Mouse (Mus musculus) forebrain, embryonic 14.5 days (tissue): Measurements from ENCODE around the gene Fam163a. TPM values are rescaled to one million over a fixed set of nuclear protein-coding genes. Genes with fewer than 3 reads are reported as not detected.

Source experiments
- ATAC-seq: fragments of 200-750 bp; cut with Nextera tagmentation; 2 replicates; pipeline ENCODE4 v1.8.0; 2017; ENCODE audit warnings: mild to moderate bottlenecking, moderate library complexity
- DNase-seq: peaks from one replicate; pipeline ENCODE4 v3.0.0-alpha.2; 2015; ENCODE audit warnings: low spot score
- H3K27ac ChIP-seq: fragments of 300-500 bp; sonication (generic); 2 replicates; pipeline ENCODE4 v1.5.1; 2014; ENCODE audit warnings: low read depth, mild to moderate bottlenecking, control low read depth, low read length, moderate library complexity
- H3K27me3 ChIP-seq: fragments of 300-500 bp; sonication (generic); replicated peaks from 2 replicates; pipeline ENCODE4 v1.6.1; 2014; ENCODE audit warnings: low read length, control low read depth, mixed read lengths; ENCODE audit not compliant: control insufficient read depth, insufficient read depth
- H3K36me3 ChIP-seq: fragments of 300-500 bp; sonication (generic); 2 replicates; pipeline ENCODE4 v1.6.1; 2014; ENCODE audit warnings: low read length, control low read depth; ENCODE audit not compliant: control insufficient read depth, insufficient read depth
- H3K4me1 ChIP-seq: fragments of 300-500 bp; sonication (generic); 2 replicates; pipeline ENCODE4 v1.6.1; 2014; ENCODE audit warnings: antibody characterized with exemption, low read length, control low read depth; ENCODE audit not compliant: control insufficient read depth, insufficient read depth
- H3K4me2 ChIP-seq: fragments of 300-500 bp; sonication (generic); 2 replicates; pipeline ENCODE4 v1.6.1; 2014; ENCODE audit warnings: mild to moderate bottlenecking, control low read depth, low read length
- H3K4me3 ChIP-seq: fragments of 300-500 bp; sonication (generic); 2 replicates; pipeline ENCODE4 v1.5.1; 2014; ENCODE audit warnings: low read depth, low read length, control low read depth
- H3K9ac ChIP-seq: fragments of 300-500 bp; sonication (generic); 2 replicates; pipeline ENCODE4 v1.6.1; 2014; ENCODE audit warnings: mild to moderate bottlenecking, low read length, control low read depth, moderate library complexity
- H3K9me3 ChIP-seq: fragments of 300-500 bp; sonication (generic); replicated peaks from 2 replicates; pipeline ENCODE4 v1.6.1; 2016; ENCODE audit warnings: low read length, control low read depth, mixed read lengths; ENCODE audit not compliant: control insufficient read depth
- WGBS: fragments of 180-500 bp; shearing (Covaris S2); extraction: QIAGEN DNeasy Blood & Tissue Kit; methylation state at CpG from one replicate; pipeline ENCODE4 v1.1.7; 2014; 5-methylcytosine and 5-hydroxymethylcytosine counted together
- polyA plus RNA-seq: library from polyadenylated mRNA; unstranded; fragments of >200 nt; fragmentation: Nextera tagmentation; extraction: Ambion mirVana; gene quantifications from 2 replicates; pipeline ENCODE4 v1.2.1, GENCODE M21; 2014

Fam163a gene
- polyA plus RNA-seq, 1 experiment from 2014 or later, result 1.8 TPM

DNA sequence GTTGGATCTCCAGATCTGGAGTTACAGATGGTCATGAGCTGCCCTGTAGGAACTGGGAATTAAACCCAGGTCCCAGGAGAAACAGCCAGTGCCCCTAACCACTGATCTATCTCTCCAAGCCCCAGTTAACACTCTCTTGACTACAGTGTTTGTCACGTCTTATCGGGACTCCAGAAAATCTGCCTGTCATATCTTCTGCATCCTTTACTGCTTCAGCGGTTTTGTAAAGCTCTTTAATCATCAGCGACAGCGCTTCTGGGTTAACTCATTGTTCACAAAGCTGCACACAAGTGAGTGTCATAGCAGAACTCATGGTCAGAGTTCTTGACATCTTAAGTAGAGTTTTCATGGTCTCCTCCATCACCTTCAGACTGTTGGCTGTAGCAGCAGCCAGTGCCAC is 22.1 kb upstream of the Fam163a start:
- no peak overlapping the region for H3K9ac ChIP-seq
- H3K27ac ChIP-seq, result no peak overlapping the region
- no peak for DNase-seq
- no peaks in the 10 kb centered on the region for H3K9me3 ChIP-seq
- no peak overlapping the region for H3K4me2 ChIP-seq
- 77% methylated on average over 5 of the region's 5 CpGs for WGBS
- ATAC-seq, result no peak
- no peaks in the 10 kb centered on the region for H3K27me3 ChIP-seq
- no peaks in the 10 kb centered on the region for H3K4me1 ChIP-seq
- no peak overlapping the region for H3K4me3 ChIP-seq
- no peaks in the 10 kb centered on the region for H3K36me3 ChIP-seq

DNA sequence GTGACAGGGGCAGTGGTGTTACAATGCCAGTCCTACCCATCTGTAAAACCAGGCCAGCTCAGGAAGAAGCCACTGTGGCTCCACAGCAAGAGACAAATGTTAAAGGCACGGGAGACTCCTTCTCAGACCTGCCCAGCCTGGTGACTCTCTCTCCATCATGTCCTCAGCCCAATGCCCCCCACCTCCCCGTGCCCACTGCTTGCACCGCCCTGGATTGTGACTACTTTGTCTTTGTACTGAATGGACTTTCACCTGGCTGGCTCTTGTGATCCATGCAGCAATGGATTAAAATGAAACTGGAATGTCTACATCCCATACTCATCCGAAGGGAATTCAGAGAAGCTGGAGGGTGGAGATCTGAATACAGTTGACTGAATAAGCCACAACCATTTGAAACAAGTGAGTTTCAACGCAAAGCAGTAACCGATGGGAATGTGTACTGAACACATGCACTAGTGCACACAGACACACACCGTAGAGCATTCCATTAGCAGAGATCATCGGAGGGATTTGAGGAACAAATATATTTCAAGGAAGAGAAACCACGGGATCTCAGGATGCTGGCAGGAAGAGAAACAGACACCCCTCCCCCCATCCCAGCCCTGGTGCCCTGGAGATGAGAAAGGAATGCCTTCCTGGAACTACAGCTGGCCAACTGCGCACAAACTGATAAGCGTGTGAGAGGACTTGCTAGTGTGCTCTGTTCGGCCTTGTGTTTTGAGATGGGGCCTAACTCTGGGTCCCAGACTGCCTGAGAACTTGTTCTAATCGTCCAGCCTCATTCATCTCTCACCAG is 17.6 kb upstream of the Fam163a start:
- no peak for DNase-seq
- WGBS, result 57% methylated on average over 13 of the region's 13 CpGs

DNA sequence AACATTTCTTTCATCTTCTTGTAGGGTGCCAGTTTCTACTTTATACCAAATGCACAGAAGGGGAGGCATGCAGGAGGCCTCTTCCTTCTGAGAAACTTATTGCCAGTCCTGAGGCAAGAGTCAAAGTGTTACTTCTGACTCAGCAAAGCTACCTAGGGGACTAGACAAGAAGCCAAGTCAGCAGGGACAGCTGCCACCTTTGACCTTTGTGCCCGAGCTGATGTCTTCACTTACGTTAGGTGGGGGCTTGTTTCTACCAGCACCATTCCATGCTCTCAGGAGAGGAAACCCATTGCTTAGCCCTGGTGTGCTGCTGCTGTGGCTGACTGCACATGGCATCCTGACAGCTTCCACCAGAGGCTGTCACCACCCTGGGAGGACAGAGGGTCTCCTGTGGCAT is 16.5 kb upstream of the Fam163a start:
- H3K4me2 ChIP-seq, result no peak overlapping the region
- no peak overlapping the region for H3K9ac ChIP-seq
- no peaks in the 10 kb centered on the region for H3K27me3 ChIP-seq
- no peak overlapping the region for H3K4me3 ChIP-seq
- no peak overlapping the region for H3K27ac ChIP-seq
- no peaks in the 10 kb centered on the region for H3K9me3 ChIP-seq
- 74% methylated on average over 2 of the region's 2 CpGs for WGBS
- ATAC-seq (no peak), DNase-seq (no peak)
- no peaks in the 10 kb centered on the region for H3K36me3 ChIP-seq
- H3K4me1 ChIP-seq, result no peaks in the 10 kb centered on the region

More for the DNA sequence above, 17.6 kb upstream of the Fam163a start:
- Histone ChIP-seq H3K9ac (no peak overlapping the region), H3K36me3 (no peaks in the 10 kb centered on the region), H3K27ac (no peak overlapping the region), H3K4me2 (no peak overlapping the region), H3K4me3 (no peak overlapping the region), H3K9me3 (no peaks in the 10 kb centered on the region), H3K27me3 (no peaks in the 10 kb centered on the region), H3K4me1 (no peaks in the 10 kb centered on the region)
- ATAC-seq, result no peak

DNA sequence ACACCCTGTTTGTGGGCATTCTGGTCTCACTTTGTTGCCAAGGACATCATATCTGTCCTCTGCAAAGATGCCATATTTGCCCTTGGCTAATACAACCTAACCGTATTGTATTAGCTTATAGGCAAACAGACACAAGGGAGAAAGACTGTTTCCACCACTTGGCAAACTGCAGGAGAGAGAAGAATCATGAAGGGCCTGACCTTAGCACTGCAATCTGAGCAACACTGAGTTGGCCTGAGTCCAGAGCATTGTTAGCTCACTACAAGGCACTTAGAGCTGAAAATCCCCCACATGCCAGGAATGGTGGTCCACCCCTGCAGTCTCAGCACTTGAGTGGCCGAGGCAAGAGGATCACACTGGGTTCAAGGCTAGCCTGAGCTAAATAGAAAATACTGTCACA is 13.7 kb upstream of the Fam163a start:
- no peak for ATAC-seq
- H3K27me3 ChIP-seq, result no peaks in the 10 kb centered on the region
- no peaks in the 10 kb centered on the region for H3K9me3 ChIP-seq
- DNase-seq, result no peak
- H3K9ac ChIP-seq, result no peak overlapping the region
- H3K27ac ChIP-seq, result no peak overlapping the region
- H3K36me3 ChIP-seq, result no peaks in the 10 kb centered on the region
- H3K4me1 ChIP-seq, result no peaks in the 10 kb centered on the region
- no peak overlapping the region for H3K4me3 ChIP-seq
- WGBS, result 87% methylated on average over 2 of the region's 2 CpGs
- no peak overlapping the region for H3K4me2 ChIP-seq

DNA sequence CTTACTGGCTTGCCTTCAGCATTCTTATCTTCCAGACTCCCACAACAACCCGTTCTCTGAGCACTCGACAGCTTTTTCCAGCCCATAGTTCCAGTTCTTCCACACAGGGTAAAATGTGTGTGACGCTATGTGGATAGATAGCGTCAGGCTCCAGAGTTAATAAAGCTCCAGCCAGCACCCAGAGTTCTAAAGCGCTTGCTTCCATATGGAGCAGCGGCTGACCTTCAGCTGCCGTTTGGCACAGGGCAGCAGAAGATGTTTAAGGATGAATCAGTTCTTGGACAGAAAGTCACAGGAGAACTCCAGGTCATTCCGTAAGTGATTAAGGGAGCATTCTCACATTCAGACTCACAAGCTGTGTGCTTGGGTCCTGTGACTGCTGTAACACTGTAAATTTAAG is 13.1 kb upstream of the Fam163a start:
- H3K4me1 ChIP-seq, result no peaks in the 10 kb centered on the region
- H3K27me3 ChIP-seq, result no peaks in the 10 kb centered on the region
- 88% methylated on average over 8 of the region's 8 CpGs for WGBS
- H3K36me3 ChIP-seq, result no peaks in the 10 kb centered on the region
- no peak overlapping the region for H3K4me3 ChIP-seq
- no peak overlapping the region for H3K9ac ChIP-seq
- H3K9me3 ChIP-seq, result no peaks in the 10 kb centered on the region
- no peak overlapping the region for H3K27ac ChIP-seq
- ATAC-seq, result no peak
- no peak overlapping the region for H3K4me2 ChIP-seq
- DNase-seq, result no peak

DNA sequence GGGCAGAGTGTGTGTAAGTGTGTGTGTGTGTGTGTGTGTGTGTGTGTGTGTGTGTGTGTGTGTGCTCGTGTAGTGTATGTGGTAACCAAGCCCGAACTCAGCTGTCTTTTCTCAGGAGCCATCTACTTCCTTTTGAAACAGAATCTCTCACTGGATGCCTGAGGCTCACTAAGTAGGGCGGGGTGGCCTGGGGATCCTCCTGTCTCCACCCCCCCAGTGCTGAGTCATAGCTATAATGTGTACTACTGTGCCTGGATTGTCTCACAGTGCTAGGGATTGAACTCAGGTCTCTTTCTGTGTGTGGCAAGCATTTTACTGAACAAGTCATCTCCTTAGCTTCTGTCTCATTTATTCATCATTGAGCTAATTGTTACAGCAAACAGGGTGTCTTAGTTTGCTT is 12.6 kb upstream of the Fam163a start:
- ATAC-seq, result no peak
- H3K9me3 ChIP-seq, result no peaks in the 10 kb centered on the region
- no peaks in the 10 kb centered on the region for H3K4me1 ChIP-seq
- no peak overlapping the region for H3K9ac ChIP-seq
- DNase-seq, result no peak
- H3K27me3 ChIP-seq, result no peaks in the 10 kb centered on the region
- H3K4me3 ChIP-seq, result no peak overlapping the region
- H3K27ac ChIP-seq, result no peak overlapping the region
- H3K4me2 ChIP-seq, result no peak overlapping the region
- no peaks in the 10 kb centered on the region for H3K36me3 ChIP-seq
- 80% methylated on average over 3 of the region's 3 CpGs for WGBS

DNA sequence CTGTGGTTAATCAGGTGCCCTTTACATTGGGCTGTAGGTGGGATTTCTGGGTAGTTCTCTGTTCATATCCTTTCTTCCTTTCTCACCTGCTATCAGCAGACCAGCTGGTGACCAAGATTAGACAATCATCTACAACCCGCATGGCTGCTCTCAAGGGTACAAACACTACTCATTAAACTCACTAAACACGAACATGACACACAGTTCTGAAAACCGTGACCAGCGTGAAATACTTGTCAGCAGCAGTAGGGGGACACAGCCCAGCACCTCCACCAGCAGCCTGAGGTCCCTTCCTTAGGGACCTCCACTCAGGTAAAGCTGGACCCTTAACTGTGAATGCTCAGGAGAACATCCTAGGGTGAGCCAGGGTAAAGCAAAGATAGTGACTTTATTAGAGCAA is 11.4 kb upstream of the Fam163a start:
- ATAC-seq (no peak), DNase-seq (no peak)
- Histone ChIP-seq H3K36me3 (no peaks in the 10 kb centered on the region), H3K4me1 (no peaks in the 10 kb centered on the region), H3K9me3 (no peaks in the 10 kb centered on the region), H3K4me2 (no peak overlapping the region), H3K9ac (no peak overlapping the region), H3K4me3 (no peak overlapping the region), H3K27ac (no peak overlapping the region), H3K27me3 (no peaks in the 10 kb centered on the region)
- 72% methylated on average over 4 of the region's 4 CpGs for WGBS

DNA sequence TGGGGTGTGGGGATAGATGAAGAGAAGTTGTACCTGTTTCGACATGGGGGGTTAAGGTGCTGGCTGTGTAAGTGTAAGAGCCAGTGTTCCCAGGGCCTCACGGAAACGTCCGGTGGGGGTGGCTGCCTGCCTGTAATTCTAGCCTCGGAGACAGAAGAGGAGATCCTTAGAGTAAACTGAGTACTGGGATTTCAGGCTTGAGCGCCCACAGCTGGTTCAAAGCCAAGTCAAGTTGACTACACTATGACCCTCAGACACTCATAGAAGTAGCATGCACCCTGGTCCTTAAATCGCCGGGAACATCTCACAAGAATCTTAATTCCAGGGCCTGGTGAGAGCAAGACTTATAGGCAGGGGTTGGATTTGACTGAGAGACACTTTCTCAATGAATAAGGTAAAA is 9.8 kb upstream of the Fam163a start:
- H3K4me3 ChIP-seq, result no peak overlapping the region
- H3K9ac ChIP-seq, result no peak overlapping the region
- H3K36me3 ChIP-seq, result no peaks in the 10 kb centered on the region
- DNase-seq (no peak), ATAC-seq (no peak)
- H3K9me3 ChIP-seq, result no peaks in the 10 kb centered on the region
- H3K4me1 ChIP-seq, result no peaks in the 10 kb centered on the region
- H3K4me2 ChIP-seq, result no peak overlapping the region
- no peaks in the 10 kb centered on the region for H3K27me3 ChIP-seq
- whole genome bisulfite sequencing, result 91% methylated on average over 8 of the region's 8 CpGs
- no peak overlapping the region for H3K27ac ChIP-seq

DNA sequence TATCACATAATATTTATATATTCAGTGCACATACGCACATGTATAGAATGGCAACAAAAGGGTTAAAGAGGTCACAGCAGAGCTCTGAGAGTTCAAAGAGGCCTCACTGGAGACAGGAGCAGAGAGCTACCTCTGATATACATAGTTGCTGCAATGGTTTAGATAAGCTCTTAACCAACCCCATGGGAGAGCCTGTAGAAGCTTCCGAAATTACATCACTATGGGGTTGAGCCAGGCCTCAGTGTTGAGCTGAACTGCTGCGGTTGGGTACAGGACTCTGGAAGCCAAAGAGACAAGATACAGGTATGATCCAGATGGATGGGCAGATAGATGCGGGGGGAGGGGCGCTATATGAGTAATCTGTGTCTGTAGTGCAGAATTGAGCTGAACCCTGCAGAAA is 8.1 kb upstream of the Fam163a start:
- DNase-seq, result no peak
- 96% methylated on average over 5 of the region's 5 CpGs for WGBS
- ATAC-seq, result no peak

More for the DNA sequence above, 8.1 kb upstream of the Fam163a start:
- no peak overlapping the region for H3K9ac ChIP-seq
- H3K27me3 ChIP-seq, result no peaks in the 10 kb centered on the region
- no peak overlapping the region for H3K4me3 ChIP-seq
- no peaks in the 10 kb centered on the region for H3K36me3 ChIP-seq
- H3K4me1 ChIP-seq, result no peaks in the 10 kb centered on the region
- no peaks in the 10 kb centered on the region for H3K9me3 ChIP-seq
- no peak overlapping the region for H3K4me2 ChIP-seq
- H3K27ac ChIP-seq, result no peak overlapping the region
